Mouse (Mus musculus): ENCODE data around the gene 3110040M04Rik.
"Not testable (repeated sequence)": the region's sequence is repeated elsewhere in the genome, so short reads cannot be mapped to it uniquely, and the experiment has no call there.

The 3110040M04Rik gene

GRCm38 (mm10) chr1:151203818-151204217 is at the start of gene 3110040M04Rik:
3110040M04Rik (plus strand) TSS chr1:151204121.
- in situ Hi-C loops (cut with MboI, MseI), result not testable (repeated sequence)

DNA sequence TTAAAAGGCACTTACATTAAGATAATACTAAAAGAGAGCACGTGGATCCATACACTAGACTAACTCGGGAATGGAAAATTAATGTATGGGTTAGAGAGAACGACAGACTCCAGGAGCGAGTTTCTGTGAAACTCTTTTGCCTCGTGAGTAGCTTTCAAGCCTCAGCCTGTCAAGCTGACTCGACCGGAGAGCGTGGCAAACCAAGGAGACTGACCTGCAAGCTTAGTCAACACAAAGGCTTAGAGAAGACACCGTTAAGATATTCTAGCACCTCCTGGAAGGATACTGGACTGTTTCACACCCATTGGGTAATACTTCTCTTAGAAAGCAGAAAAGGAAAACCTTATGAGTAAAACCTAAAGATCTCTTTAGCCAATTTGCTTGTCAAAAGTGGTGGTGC is 49.8 kb upstream of the 3110040M04Rik start:
- in situ Hi-C loops (cut with MboI, MseI), result not testable (repeated sequence)

- in situ Hi-C loops (cut with MboI, MseI), result no loop called here
These were observed 47.8 kb upstream of the 3110040M04Rik start for GRCm38 (mm10) chr1:151156129-151156528.

GRCm38 (mm10) chr1:151156777-151157632 is 46.9 kb upstream of the 3110040M04Rik start:
- in situ Hi-C loops (cut with MboI, MseI), result no loop called here

DNA sequence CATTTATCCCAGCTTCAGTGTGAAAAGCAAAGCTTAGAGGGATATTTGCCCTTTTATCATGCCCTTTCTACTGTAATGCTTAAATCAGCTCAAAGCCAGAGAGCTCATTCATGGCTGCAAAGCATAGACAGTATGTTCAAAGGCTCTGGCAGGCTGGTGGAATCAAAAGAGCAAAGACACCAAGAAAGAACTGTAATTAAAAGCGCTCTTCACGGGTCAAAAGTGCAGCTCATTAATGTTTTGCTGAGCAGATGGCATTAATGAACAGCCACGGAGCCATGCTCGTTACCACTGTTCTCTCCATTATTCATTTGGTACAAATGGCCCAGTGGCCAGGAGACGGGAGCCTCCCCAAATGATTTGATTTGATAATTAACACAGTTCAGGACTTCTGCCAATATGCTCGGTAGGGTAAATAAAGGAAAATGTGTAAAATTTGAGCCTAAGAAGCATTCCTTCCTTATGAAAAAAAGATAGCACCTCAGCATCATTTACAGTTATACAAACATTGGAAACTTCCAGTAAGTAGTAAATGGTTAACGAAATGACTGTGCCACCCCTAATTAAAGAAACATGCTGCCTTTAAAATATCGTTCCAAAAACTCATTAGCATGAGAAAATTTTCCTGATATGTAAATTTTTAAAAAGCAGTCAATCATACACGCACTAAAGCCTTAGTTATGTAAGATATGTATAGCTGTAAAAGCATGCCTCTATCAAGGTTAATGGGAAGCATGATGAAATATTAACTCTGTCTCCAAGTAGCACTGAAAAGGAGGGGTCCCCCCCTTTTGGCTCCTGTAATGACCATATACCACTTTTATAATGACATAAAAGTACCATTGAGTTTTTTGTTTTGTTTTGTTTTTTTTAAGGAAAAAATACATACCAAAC is 45.7 kb upstream of the 3110040M04Rik start:
- in situ Hi-C loops (cut with MboI, MseI), result no loop called here

DNA sequence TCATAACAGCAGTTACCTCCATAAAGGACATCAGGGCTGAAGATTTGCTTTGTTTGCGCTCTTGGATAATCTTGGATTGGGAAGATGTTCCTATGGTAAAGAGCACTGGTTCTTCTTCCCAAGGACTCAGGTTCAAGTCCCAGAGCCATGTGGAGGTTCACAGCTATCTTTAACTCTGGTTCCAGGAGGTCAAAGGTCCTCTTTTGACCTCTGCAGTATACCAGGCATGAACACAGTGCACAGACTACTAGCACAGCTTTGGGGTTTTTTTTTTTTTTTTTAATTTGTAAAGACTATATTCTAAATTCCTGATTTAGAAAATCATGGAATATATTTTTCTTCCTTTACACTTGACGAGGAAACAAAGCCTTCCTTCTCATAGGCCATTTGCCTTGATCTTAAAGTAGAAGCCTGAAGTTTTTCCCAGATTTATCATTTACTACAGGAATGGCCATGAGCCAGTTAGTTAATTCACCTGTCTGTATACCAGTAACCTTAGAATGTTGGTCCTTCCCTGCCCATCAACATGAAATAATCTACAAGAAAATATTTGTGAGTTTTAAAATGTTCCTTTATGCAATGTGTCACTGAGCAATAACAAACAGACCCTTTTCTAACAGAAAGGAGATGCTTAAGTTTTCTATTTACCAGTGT is 44.9 kb upstream of the 3110040M04Rik start:
- in situ Hi-C loops (cut with MboI, MseI), result no loop called here

DNA sequence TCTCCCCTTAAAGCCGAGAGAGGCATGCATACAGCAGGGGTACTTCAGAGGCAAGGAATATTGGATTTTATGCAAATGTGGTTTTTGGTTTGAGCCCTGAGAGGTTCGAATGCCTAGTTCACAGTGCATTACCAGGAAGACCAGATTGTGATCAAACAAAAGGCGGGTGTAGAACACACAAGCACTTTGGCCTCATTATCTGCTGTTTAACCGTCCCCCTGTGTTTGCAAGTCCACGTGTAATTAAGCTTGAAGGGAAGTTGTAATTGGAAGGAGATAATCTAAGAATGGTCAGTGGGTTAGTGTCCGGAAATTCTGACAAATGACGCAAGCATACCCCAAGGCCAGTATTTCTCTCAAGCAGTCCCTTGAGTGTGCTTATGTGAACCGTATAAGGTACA is 37.9 kb upstream of the 3110040M04Rik start:
- in situ Hi-C loops (cut with MboI, MseI), result no loop called here

DNA sequence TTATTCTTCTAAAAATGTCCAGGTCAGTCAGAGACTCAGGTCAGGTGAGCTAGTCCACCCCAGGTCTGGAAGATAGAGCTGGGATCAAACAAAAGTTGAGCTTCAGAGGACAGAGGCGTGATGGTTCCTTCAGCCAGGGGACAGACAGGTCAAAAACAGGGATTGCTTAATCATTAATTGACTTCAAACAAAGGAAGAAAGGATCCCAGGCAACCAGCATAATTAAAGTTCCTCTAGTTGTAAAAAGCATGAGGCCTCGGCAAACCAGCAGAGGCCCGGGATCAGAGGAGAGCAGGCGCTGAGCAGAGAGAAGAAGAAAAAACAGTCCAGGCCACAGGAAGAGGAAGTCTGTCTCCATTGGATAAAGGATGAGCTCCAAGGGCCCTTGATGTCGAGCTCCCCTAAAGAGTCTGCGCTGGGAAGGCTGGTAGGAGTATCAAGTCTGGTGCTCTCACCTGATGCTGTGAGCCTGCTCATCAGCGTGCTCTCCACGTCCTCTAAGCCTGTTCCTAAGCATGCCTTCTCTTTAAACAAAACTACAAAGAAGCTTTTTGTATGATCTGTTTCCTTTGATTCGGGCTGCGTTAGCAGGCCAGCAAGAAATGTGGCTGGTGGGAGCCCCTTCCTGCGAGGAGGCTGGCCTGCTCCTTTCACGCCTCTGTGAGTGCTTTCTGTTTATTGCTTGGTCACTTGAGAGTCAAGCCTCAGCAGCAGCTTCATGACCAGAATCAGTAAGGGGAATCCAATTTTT is 36.4 kb upstream of the 3110040M04Rik start:
- in situ Hi-C loops (cut with MboI, MseI), result no loop called here

DNA sequence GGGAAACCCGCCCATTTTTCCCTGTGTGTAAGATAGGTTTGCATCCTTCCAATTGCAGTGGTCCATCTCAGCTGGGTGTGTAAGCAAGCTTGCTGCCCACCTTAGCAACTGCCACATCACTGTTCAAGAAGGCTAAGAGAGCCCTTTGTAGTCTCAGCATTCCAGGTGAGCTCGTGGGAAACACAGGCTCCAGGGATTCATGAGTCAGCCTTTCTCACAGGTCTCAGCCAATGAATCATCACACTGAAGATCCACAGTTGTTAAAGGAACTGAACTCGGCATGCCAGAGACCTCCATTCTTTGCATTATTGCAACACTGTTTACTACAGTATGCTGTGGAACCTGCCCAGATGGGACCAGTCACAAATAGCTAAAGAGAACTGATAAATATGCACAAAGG is 35.3 kb upstream of the 3110040M04Rik start:
- in situ Hi-C loops (cut with MboI, MseI), result no loop called here

DNA sequence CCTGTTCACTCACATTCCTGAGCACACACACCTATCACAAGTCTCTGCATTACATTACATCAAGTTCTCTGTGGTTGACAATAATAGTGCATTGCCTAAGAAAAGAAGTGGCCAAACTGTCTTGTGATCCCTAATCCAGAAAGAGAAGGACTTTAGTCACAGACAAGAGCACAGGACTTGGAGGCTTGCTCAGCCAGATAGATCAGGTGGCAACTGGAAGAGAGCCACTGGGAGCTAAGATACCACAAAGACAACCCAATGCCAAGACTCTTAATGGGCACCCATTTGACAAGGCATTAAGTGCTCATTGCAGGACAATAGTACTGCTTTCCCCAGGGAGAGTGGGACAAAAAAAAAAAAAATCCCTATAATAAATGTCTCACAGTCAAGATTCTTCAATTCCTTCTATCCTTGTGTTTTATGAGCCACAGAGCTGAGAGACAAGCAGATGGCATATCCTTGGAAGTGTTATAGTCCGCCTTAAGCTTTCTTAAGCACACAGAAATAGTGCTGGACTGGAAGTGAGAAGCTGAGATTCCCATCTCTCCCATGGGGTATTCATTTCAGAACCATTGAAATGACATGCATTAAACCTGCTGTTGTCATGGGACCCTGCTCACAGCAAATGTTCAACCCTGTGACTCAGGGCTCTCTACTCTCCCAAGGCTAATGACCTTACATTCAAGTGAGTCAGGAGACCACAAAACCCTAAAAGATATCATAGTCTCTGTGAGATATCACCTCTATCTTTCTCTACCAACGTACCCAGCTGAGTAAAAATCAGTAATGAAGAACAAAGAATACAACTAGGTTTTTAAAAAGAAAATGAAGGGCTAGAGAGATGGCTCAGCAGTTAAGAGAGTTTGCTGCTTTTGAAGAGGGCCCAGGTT is 32.1 kb upstream of the 3110040M04Rik start:
- in situ Hi-C loops (cut with MboI, MseI), result loop anchor here in 1 of 2 experiments (5.0 kb wide), 1 partner anchor 60 kb away; no protein-coding TSS in a partner anchor

DNA sequence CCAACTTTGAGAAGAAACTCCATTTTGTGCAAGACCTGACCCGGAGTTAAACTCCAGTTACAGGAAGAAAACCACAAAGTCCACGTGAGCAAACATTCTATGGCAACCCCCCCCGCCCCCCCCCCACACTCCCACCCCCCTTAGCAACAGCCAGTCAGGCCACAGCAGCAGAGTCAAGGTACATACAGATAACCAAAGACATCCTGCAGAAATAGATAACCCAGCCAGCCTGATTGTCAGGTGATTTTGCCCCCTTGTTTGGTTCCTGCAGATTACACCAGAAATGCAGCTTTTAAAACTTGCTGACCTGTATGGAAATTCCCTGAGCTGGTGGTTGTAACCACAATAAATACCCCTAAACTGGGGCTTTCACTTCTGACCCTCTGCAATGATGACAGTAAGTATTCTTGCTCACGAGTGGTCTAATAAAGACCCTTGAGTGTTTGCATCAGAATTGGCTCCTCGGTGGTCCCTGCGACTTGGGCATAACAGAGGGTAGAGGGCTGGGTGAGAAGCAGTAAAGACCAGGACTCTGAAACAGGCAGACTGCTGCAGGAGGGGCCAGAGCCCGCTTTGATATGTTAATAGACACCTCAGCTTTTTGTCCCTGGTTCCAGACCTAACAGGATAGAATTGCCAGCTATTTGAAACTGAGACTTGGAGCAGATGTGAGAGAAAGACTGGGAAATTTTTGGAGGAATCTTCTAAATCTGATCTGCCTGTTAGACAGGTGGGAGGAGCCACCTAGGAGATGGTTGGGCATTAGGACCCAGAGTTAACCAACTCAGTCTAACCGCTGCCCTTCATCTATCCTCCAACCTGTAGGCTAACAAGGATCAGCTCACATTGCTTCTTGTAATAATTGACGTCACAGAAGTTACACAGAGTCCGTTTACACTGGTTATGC is 26.6 kb upstream of the 3110040M04Rik start:
- in situ Hi-C loops (cut with MboI, MseI), result no loop called here

GRCm38 (mm10) chr1:151177937-151178271 is 26.0 kb upstream of the 3110040M04Rik start:
- in situ Hi-C loops (cut with MboI, MseI), result no loop called here

DNA sequence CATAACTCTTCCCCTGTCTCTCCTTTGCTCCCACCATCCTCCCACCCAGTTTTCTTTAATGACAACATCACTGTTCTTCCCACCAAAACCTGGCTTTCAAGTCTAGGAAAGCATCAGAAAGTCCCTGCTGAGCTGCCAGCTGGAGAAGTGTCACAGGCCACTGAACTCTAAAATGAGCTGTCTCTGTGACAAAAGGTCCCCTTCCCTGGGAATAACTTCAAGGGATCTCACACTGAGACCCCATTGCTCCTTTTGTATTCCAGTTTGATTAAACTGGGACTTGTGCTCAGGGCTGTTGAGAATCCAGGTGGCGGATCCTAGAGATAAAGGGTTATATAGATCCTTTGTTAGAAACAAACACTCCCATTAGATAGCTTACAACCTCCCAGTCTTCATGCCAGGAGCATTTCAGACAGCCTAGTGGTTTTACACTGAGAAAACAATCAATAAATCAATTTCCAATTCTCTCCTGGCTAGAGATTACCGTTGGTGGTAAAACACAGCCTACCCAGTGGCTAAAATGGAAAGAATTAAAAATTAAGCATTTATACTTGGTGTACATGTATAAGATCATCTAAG is 25.3 kb upstream of the 3110040M04Rik start:
- in situ Hi-C loops (cut with MboI, MseI), result no loop called here

GRCm38 (mm10) chr1:151180167-151180566 is 23.8 kb upstream of the 3110040M04Rik start:
- in situ Hi-C loops (cut with MboI, MseI), result loop anchor here in 1 of 2 experiments (10.0 kb wide), 1 partner anchor 835 kb away; no protein-coding TSS in a partner anchor

GRCm38 (mm10) chr1:151182266-151182665 is 21.7 kb upstream of the 3110040M04Rik start, which contains the start of gene Gm47985:
Gm47985 (plus strand) TSS chr1:151182537.
- in situ Hi-C loops (cut with MboI, MseI), result loop anchor here in 1 of 2 experiments (10.0 kb wide), 1 partner anchor 833 kb away; no protein-coding TSS in a partner anchor

GRCm38 (mm10) chr1:151186186-151186585 is 17.7 kb upstream of the 3110040M04Rik start:
- in situ Hi-C loops (cut with MboI, MseI), result loop anchor here in 1 of 2 experiments (10.0 kb wide), 1 partner anchor 829 kb away; no protein-coding TSS in a partner anchor

DNA sequence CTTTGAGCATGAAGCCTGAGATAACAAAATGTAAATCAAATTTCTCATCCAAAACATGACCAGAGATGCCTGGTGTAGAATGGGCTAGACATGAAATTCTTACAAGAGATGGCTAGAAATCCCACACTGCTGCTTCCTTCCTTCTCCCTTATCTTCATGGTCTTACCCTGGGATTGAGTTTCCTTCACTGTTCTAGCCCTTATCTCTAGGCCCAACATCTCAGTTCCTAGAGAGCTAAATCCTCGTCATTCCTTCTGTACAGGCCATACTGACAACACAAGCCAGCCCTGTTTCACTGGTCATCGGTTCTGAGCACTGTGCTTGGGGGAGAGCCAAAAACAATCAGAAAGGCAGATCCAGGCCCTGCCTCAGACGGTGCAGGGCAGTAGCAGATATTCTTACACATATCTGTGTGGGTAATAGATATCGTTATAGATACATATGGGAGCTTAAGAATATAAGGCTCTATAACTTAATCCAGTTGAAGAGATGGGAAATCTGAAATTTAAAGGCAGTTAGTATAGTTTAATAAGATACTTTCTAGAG is 17.0 kb upstream of the 3110040M04Rik start:
- in situ Hi-C loops (cut with MboI, MseI), result loop anchor here in 1 of 2 experiments (10.0 kb wide), 1 partner anchor 828 kb away; no protein-coding TSS in a partner anchor

- in situ Hi-C loops (cut with MboI, MseI), result loop anchor here in 1 of 2 experiments (10.0 kb wide), 1 partner anchor 826 kb away; no protein-coding TSS in a partner anchor
These were observed 15.5 kb upstream of the 3110040M04Rik start for GRCm38 (mm10) chr1:151188469-151188868.

All from T-helper 17 cell (primary cell).